Mouse (Mus musculus): ENCODE results near the gene Tmem168.

Tmem168 gene

DNA sequence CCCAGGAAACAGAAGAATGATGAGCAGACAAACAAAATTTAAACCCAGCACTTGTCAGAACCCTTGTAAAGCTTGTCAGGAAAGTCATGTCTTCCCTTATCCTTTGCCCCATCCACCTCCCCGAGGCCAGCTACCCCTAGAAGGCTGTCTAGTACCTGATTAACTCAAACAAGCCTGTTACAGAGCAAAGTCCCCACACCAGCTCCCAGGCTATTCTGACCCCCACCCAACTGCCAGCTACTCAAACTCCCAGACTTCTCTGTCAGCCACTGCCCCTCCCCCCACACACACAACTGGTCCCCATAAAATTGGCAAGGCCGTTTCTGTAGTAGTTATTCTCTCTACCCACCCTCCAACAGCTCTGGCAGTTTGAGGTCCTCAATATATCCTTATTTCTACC, 21.3 kb downstream of the Tmem168 start:
- in situ Hi-C loops (cut with MboI; ENCODE audit: low sequenced_read_pairs): no loop called here

DNA sequence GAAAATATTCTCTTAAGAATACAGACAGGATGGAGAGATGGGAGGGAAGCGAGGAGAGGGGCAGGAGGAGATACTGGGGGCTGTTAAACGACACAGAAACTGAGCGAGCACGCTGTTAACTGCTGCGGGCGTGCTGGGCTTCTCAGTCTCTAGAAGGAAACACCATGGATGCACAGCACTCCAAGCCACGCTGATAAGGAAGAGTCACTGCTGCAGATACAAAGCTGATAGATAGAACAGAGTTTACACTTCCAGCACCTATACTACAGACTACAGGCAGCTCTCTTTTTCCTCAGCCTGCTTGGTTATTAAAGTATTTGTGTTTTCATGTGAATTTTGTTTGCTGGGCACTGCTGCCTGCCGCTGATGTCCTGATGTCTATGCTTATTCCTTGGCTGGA, 21.7 kb downstream of the Tmem168 start:
- in situ Hi-C loops (cut with MboI; ENCODE audit: low sequenced_read_pairs): no loop called here

DNA sequence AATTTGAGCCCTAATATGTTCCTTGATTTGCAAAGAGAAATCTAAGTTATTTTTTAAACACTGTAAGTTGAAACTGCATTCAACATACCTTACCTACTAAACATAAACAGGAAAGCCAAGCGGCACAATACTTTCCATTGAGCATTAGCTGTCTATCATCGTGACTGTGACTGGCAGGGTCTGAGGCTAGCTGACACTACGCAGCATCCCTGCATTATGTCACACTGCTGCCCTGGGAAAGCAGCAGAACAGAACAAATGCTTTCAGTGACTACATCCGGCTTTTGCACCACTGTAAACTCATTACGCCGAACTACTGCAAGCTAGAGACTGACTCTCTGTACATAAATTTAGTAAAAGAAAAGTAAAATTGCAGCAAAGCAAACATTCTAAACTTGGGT, 23.1 kb downstream of the Tmem168 start:
- in situ Hi-C loops (cut with MboI; ENCODE audit: low sequenced_read_pairs): no loop called here

DNA sequence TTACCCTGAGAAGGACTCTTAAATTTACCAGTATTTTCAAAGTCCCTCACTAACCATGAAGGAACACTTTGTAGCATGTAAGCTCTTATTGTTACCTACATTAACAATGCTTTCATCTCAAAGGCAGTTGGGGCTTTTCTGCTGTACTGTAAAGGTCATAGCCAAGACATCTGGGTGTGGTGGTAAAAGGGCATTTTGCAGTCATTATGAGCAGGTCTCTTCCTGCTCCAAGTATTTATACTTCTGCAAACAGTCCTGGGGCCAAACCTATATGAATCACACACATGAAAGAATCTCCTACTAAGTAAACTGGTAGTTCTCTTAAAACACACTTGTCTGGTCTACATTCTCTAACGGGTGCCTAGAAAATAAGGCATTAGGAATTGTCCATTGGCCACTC, 25.8 kb downstream of the Tmem168 start:
- in situ Hi-C loops (cut with MboI; ENCODE audit: low sequenced_read_pairs): no loop called here

DNA sequence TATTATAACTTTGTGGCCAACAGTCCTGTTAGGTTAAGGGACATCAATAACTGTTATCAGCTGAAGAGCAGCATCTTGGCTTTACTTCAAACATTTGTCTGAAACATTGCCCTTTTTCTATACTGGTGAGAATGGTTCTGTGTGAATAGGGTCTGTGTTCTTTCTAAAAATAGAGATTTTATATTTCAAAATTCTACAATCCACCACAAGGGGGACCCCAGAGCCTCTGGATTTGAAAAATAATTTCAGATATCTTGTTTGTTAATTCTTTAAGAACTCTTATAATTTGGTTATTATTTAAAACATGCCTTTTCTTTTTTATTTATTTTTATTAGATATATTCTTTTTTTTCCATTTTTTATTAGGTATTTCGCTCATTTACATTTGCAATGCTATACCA, 42.2 kb downstream of the Tmem168 start:
- in situ Hi-C loops (cut with MboI; ENCODE audit: low sequenced_read_pairs): no loop called here

DNA sequence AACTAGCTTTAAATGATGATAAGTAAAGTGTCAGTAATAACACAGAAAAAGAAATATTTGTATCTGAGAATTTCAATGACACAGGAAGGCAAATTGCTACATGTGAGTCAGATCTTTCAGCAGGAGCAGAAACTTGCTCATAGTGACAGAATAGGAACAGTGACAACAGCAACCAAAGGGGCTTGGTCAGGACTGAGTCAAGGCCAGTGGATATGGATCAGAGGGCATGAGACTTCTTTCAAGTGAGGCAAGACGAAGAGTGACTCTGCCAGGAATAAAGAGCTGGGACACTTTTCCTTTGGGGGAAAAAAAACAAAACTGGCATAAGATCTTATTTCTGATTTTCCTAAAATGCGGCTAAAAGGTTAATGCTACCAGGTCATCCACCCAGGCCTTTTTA, 52.6 kb downstream of the Tmem168 start:
- in situ Hi-C loops (cut with MboI; ENCODE audit: low sequenced_read_pairs): no loop called here

DNA sequence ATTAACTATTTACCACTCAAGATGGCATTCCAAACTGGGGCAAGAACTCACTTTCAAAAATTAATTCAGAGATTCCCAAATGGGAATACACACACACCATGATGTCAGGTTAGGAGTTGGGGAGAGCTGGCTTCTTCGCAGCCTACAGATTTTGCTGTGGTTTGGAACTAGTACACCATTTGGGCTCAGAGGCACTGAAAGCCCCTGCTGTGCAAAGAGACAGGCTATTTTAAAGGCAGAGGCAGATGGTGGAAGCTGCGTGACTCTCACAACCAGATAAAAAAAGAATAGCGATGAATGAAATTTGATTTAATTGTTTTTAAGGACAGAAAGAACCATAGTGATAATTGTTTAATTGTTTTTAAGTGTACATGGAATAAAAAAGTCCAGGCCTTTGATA, 66.1 kb downstream of the Tmem168 start:
- in situ Hi-C loops (cut with MboI; ENCODE audit: low sequenced_read_pairs): no loop called here

DNA sequence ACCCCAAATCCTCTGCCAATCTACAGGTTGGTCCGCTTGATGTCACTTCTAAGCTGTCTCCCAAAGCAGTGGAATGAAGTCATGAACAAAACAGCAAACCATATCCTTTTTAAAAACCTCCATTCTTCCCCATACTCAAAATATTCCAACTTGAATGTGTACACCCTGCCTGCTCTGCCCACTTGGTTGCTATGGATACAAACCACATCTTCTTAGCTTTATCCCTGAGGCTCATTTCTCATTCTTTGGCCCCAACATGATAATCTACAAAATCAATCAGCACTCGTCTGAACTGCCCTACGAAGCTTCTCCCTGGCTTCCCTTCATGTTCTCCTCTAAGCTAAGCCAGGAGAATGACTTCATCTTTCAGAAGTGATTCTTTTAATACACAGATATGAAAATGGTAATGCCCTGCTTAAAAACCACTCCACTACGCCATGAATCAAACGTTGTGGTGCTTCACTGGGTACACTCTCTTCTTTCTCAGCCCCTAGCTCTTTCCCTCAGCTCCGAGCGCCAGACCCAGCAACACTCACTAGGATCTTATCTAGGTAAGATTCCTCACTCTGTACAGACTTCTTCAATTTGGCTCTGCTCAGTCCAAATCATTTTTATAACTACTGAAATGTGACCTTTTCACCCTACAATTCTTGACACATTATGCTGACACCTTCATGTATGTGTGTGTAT, 70.5 kb downstream of the Tmem168 start:
- in situ Hi-C loops (cut with MboI; ENCODE audit: low sequenced_read_pairs): no loop called here

Measured in CH12F3 (cell line).